Mouse (Mus musculus): ENCODE measurements around the gene Rbm4. TPM values are rescaled to one million over a fixed set of nuclear protein-coding genes. Genes with fewer than 3 reads are reported as not detected.
A peak's percentile ranks its signal among the peaks of the same experiment; 100 is the strongest.
"Not testable (repeated sequence)": the region's sequence is repeated elsewhere in the genome, so short reads cannot be mapped to it uniquely, and the experiment has no call there.

Gene Rbm4
- polyA plus RNA-seq, 1 experiment = 146 TPM

GRCm38 (mm10) chr19:4817182-4817835 lies 23.6 kb upstream of the Rbm4 start:
- no peak for TF ChIP-seq CTCF (IDR thresholded peaks at IDR 0.05; ENCODE audit: borderline replicate concordance, extremely low read depth, insufficient read depth, insufficient read length)
- DNase-seq (ENCODE audit: low read depth) = no peak

- TF ChIP-seq POLR2A (IDR thresholded peaks at IDR 0.05; ENCODE audit: borderline replicate concordance, extremely low read depth, insufficient read depth, insufficient read length, poor library complexity, severe bottlenecking) (no peak), CTCF (IDR thresholded peaks at IDR 0.05; ENCODE audit: borderline replicate concordance, extremely low read depth, insufficient read depth, insufficient read length) (peak; percentile 29; the same call in 1 of the 2 replicates)
- DNase-seq (ENCODE audit: low read depth) = no peak
Measured at GRCm38 (mm10) chr19:4813015-4813414, 19.3 kb upstream of the Rbm4 start.

GRCm38 (mm10) chr19:4812334-4812949 lies 18.7 kb upstream of the Rbm4 start:
- DNase-seq (ENCODE audit: low read depth) = not testable (repeated sequence)

GRCm38 (mm10) chr19:4811909-4812242 lies 18.2 kb upstream of the Rbm4 start:
- DNase-seq (ENCODE audit: low read depth) = no peak
- TF ChIP-seq CTCF (IDR thresholded peaks at IDR 0.05; ENCODE audit: borderline replicate concordance, extremely low read depth, insufficient read depth, insufficient read length) = no peak
- TF ChIP-seq POLR2A (IDR thresholded peaks at IDR 0.05; ENCODE audit: borderline replicate concordance, extremely low read depth, insufficient read depth, insufficient read length, poor library complexity, severe bottlenecking) = no peak

- DNase-seq (ENCODE audit: low read depth) = peak; percentile 100
Measured at GRCm38 (mm10) chr19:4811063-4811908, 17.6 kb upstream of the Rbm4 start, which contains the start of the genes Gm21992 and Rbm14. Gene Gm21992, minus strand, starts transcription at chr19:4811612. Gene Rbm14, minus strand, starts transcription at chr19:4811634.

GRCm38 (mm10) chr19:4810746-4811062 lies 17.0 kb upstream of the Rbm4 start:
- TF ChIP-seq CTCF (IDR thresholded peaks at IDR 0.05; ENCODE audit: borderline replicate concordance, extremely low read depth, insufficient read depth, insufficient read length) (no peak), POLR2A (IDR thresholded peaks at IDR 0.05; ENCODE audit: borderline replicate concordance, extremely low read depth, insufficient read depth, insufficient read length, poor library complexity, severe bottlenecking) (no peak)

More at GRCm38 (mm10) chr19:4811063-4811908, 17.6 kb upstream of the Rbm4 start, which contains the start of the genes Gm21992 and Rbm14:
- TF ChIP-seq CTCF (IDR thresholded peaks at IDR 0.05; ENCODE audit: borderline replicate concordance, extremely low read depth, insufficient read depth, insufficient read length) (no peak), POLR2A (IDR thresholded peaks at IDR 0.05; ENCODE audit: borderline replicate concordance, extremely low read depth, insufficient read depth, insufficient read length, poor library complexity, severe bottlenecking) (peak; percentile 59; the same call in 1 of the 2 replicates)

GRCm38 (mm10) chr19:4810309-4810708 lies 16.6 kb upstream of the Rbm4 start:
- DNase-seq (ENCODE audit: low read depth) = peak; percentile 44
- TF ChIP-seq POLR2A (IDR thresholded peaks at IDR 0.05; ENCODE audit: borderline replicate concordance, extremely low read depth, insufficient read depth, insufficient read length, poor library complexity, severe bottlenecking) (no peak), CTCF (IDR thresholded peaks at IDR 0.05; ENCODE audit: borderline replicate concordance, extremely low read depth, insufficient read depth, insufficient read length) (no peak)

More at GRCm38 (mm10) chr19:4810746-4811062, 17.0 kb upstream of the Rbm4 start:
- no peak for DNase-seq (ENCODE audit: low read depth)

GRCm38 (mm10) chr19:4803283-4803682 lies 9.6 kb upstream of the Rbm4 start:
- TF ChIP-seq POLR2A (IDR thresholded peaks at IDR 0.05; ENCODE audit: borderline replicate concordance, extremely low read depth, insufficient read depth, insufficient read length, poor library complexity, severe bottlenecking) (no peak), CTCF (IDR thresholded peaks at IDR 0.05; ENCODE audit: borderline replicate concordance, extremely low read depth, insufficient read depth, insufficient read length) (no peak)
- DNase-seq (ENCODE audit: low read depth) = no peak

- TF ChIP-seq CTCF (IDR thresholded peaks at IDR 0.05; ENCODE audit: borderline replicate concordance, extremely low read depth, insufficient read depth, insufficient read length) (no peak), POLR2A (IDR thresholded peaks at IDR 0.05; ENCODE audit: borderline replicate concordance, extremely low read depth, insufficient read depth, insufficient read length, poor library complexity, severe bottlenecking) (no peak)
- no peak for DNase-seq (ENCODE audit: low read depth)
Measured at GRCm38 (mm10) chr19:4802691-4803091, 9.0 kb upstream of the Rbm4 start.

GRCm38 (mm10) chr19:4799083-4799482 lies 5.4 kb upstream of the Rbm4 start:
- DNase-seq (ENCODE audit: low read depth) = no peak
- TF ChIP-seq POLR2A (IDR thresholded peaks at IDR 0.05; ENCODE audit: borderline replicate concordance, extremely low read depth, insufficient read depth, insufficient read length, poor library complexity, severe bottlenecking) = no peak
- TF ChIP-seq CTCF (IDR thresholded peaks at IDR 0.05; ENCODE audit: borderline replicate concordance, extremely low read depth, insufficient read depth, insufficient read length) = no peak

GRCm38 (mm10) chr19:4797846-4798245 lies 4.1 kb upstream of the Rbm4 start:
- no peak for TF ChIP-seq POLR2A (IDR thresholded peaks at IDR 0.05; ENCODE audit: borderline replicate concordance, extremely low read depth, insufficient read depth, insufficient read length, poor library complexity, severe bottlenecking)
- TF ChIP-seq CTCF (IDR thresholded peaks at IDR 0.05; ENCODE audit: borderline replicate concordance, extremely low read depth, insufficient read depth, insufficient read length) = no peak
- no peak for DNase-seq (ENCODE audit: low read depth)

All from brain, embryonic 14.5 days (tissue).